Mouse (Mus musculus): ENCODE data around the gene Pcdh19.

Pcdh19 gene

GRCm38 (mm10) chrX:133657308-133658302, 31.2 kb downstream of the Pcdh19 start:
- no peak for DNase-seq

- no peak for DNase-seq
These were observed 32.8 kb downstream of the Pcdh19 start for GRCm38 (mm10) chrX:133655876-133656538.

- DNase-seq: no peak
These were observed 33.6 kb downstream of the Pcdh19 start for GRCm38 (mm10) chrX:133655196-133655595.

- no peak for DNase-seq
These were observed 35.7 kb downstream of the Pcdh19 start for GRCm38 (mm10) chrX:133653071-133653470.

GRCm38 (mm10) chrX:133650379-133650778, 38.4 kb downstream of the Pcdh19 start:
- DNase-seq: no peak

GRCm38 (mm10) chrX:133647809-133648208, 41.0 kb downstream of the Pcdh19 start:
- no peak for DNase-seq

- DNase-seq: no peak
These were observed 49.3 kb downstream of the Pcdh19 start for GRCm38 (mm10) chrX:133639445-133639844.

- DNase-seq: no peak
These were observed 59.2 kb downstream of the Pcdh19 start for GRCm38 (mm10) chrX:133629538-133629937.

GRCm38 (mm10) chrX:133618222-133618621, 70.6 kb downstream of the Pcdh19 start:
- no peak for DNase-seq

- no peak for DNase-seq
These were observed 83.0 kb downstream of the Pcdh19 start for GRCm38 (mm10) chrX:133605828-133606227.

- no peak for DNase-seq
These were observed 84.5 kb downstream of the Pcdh19 start for GRCm38 (mm10) chrX:133604272-133604671.

- DNase-seq: no peak
These were observed 86.7 kb downstream of the Pcdh19 start for GRCm38 (mm10) chrX:133602068-133602467.

GRCm38 (mm10) chrX:133601658-133602057, 87.1 kb downstream of the Pcdh19 start:
- no peak for DNase-seq

- no peak for DNase-seq
These were observed 87.6 kb downstream of the Pcdh19 start for GRCm38 (mm10) chrX:133601195-133601594.

GRCm38 (mm10) chrX:133575601-133576382, 113.0 kb downstream of the Pcdh19 start:
- DNase-seq: no peak

GRCm38 (mm10) chrX:133565355-133565754, 123.4 kb downstream of the Pcdh19 start:
- DNase-seq: no peak

Measured in spleen, adult 18-20 months (tissue).